8 mouse cellular contexts compared by ENCODE assay signal in genomic region chr6:29215181-29215580, GRCm38 (mm10). TPM values are rescaled to one million over a fixed set of nuclear protein-coding genes. Genes with fewer than 3 reads are reported as not detected.
DNase-seq lines count a peak whose midpoint lies in the region; ATAC-seq lines count a peak whose summit lies in the region.

No protein-coding gene starts in this region.

- ATAC-seq in kidney, embryonic 16.5 days (ENCODE audit: low FRiP score, low TSS enrichment) = no peak
- no peak for ATAC-seq in hindbrain, embryonic 15.5 days (ENCODE audit: low FRiP score, low read depth)
- no peak for ATAC-seq in midbrain, embryonic 16.5 days
- no peak for ATAC-seq in megakaryocyte-erythroid progenitor cell, adult 5-6 weeks (replicated peaks; ENCODE audit: low FRiP score, low TSS enrichment, poor library complexity, severe bottlenecking)

- peak overlapping the region; percentile 72 for H3K4me3 ChIP-seq in kidney, embryonic 16.5 days (ENCODE audit: low read length)
- peak overlapping the region; percentile 67 for H3K4me3 ChIP-seq in embryonic facial prominence, embryonic 10.5 days
- peak overlapping the region; percentile 62 for H3K4me3 ChIP-seq in hindbrain, embryonic 15.5 days
- peak overlapping the region; percentile 71 for H3K4me3 ChIP-seq in midbrain, embryonic 16.5 days (ENCODE audit: low read depth, low read length)

- H3K36me3 ChIP-seq in kidney, embryonic 16.5 days (ENCODE audit: insufficient read depth, low read length) = no peaks in the 10 kb centered on the region
- no peaks in the 10 kb centered on the region for H3K36me3 ChIP-seq in embryonic facial prominence, embryonic 10.5 days (replicated peaks)
- H3K36me3 ChIP-seq in hindbrain, embryonic 15.5 days = no peaks in the 10 kb centered on the region
- H3K36me3 ChIP-seq in midbrain, embryonic 16.5 days (ENCODE audit: control insufficient read depth, insufficient read depth, low read length) = no peaks in the 10 kb centered on the region

- H3K9ac ChIP-seq in kidney, embryonic 16.5 days (replicated peaks; ENCODE audit: low read length) = peak overlapping the region; percentile 70
- H3K9ac ChIP-seq in hindbrain, embryonic 15.5 days = peak overlapping the region; percentile 56; the same call in 1 of the 2 replicates
- H3K9ac ChIP-seq in midbrain, embryonic 16.5 days (ENCODE audit: low read depth, low read length) = peak overlapping the region; percentile 85; the same call in 1 of the 2 replicates

- H3K4me1 ChIP-seq in kidney, embryonic 16.5 days (ENCODE audit: insufficient read depth, low read length) = peaks cover 35% of the 10 kb centered on the region
- peaks cover 59% of the 10 kb centered on the region for H3K4me1 ChIP-seq in embryonic facial prominence, embryonic 10.5 days
- peaks cover 39% of the 10 kb centered on the region for H3K4me1 ChIP-seq in hindbrain, embryonic 15.5 days (replicated peaks)
- peaks cover 31% of the 10 kb centered on the region for H3K4me1 ChIP-seq in midbrain, embryonic 16.5 days (ENCODE audit: control insufficient read depth, insufficient read depth, low read length)

- H3K27me3 ChIP-seq in kidney, embryonic 16.5 days (ENCODE audit: insufficient read depth, low read length) = peaks cover 4% of the 10 kb centered on the region; the same call in 1 of the 2 replicates
- H3K27me3 ChIP-seq in embryonic facial prominence, embryonic 10.5 days (replicated peaks; ENCODE audit: low read depth, poor library complexity, severe bottlenecking) = peaks cover 47% of the 10 kb centered on the region
- peaks cover 4% of the 10 kb centered on the region for H3K27me3 ChIP-seq in hindbrain, embryonic 15.5 days
- H3K27me3 ChIP-seq in midbrain, embryonic 16.5 days (ENCODE audit: control insufficient read depth, insufficient read depth, low read depth, low read length) = no peaks in the 10 kb centered on the region

- 16% methylated on average over 9 of the region's 9 CpGs for WGBS in kidney, embryonic 16.5 days
- WGBS in embryonic facial prominence, embryonic 10.5 days = 9% methylated on average over 9 of the region's 9 CpGs
- WGBS in hindbrain, embryonic 15.5 days = 12% methylated on average over 9 of the region's 9 CpGs
- 7% methylated on average over 9 of the region's 9 CpGs for WGBS in midbrain, embryonic 16.5 days

- peak overlapping the region; percentile 99 for H3K4me2 ChIP-seq in kidney, embryonic 16.5 days (replicated peaks; ENCODE audit: low read depth, low read length)
- H3K4me2 ChIP-seq in hindbrain, embryonic 15.5 days = peak overlapping the region; percentile 94
- H3K4me2 ChIP-seq in midbrain, embryonic 16.5 days (ENCODE audit: low read length) = peak overlapping the region; percentile 92

- H3K9me3 ChIP-seq in kidney, embryonic 16.5 days (ENCODE audit: low read length) = no peaks in the 10 kb centered on the region
- H3K9me3 ChIP-seq in embryonic facial prominence, embryonic 10.5 days = no peaks in the 10 kb centered on the region
- H3K9me3 ChIP-seq in hindbrain, embryonic 15.5 days = no peaks in the 10 kb centered on the region
- H3K9me3 ChIP-seq in midbrain, embryonic 16.5 days (replicated peaks; ENCODE audit: control insufficient read depth, low read length, poor library complexity, severe bottlenecking) = no peaks in the 10 kb centered on the region

- no peak overlapping the region for H3K27ac ChIP-seq in kidney, embryonic 16.5 days (ENCODE audit: low read length)
- H3K27ac ChIP-seq in embryonic facial prominence, embryonic 10.5 days (replicated peaks) = no peak overlapping the region
- H3K27ac ChIP-seq in hindbrain, embryonic 15.5 days (replicated peaks) = no peak overlapping the region
- no peak overlapping the region for H3K27ac ChIP-seq in midbrain, embryonic 16.5 days (ENCODE audit: low read length)

- DNase-seq in kidney, adult 8-10 months = no peak
- DNase-seq in embryonic facial prominence, embryonic 10.5 days (ENCODE audit: low spot score) = no peak
- DNase-seq in embryo, embryonic 11 days = no peak
- no peak for DNase-seq in cerebellum, adult 9-10 months

RNA-seq across cellular contexts. Expression of gene Impdh1, which starts 1.0 kb away (rescaled TPM):
- 49.1 and 50.3 TPM in 2 replicates for polyA plus RNA-seq in kidney, embryonic 16.5 days (2015; fragmentation: Nextera tagmentation; extraction: Ambion mirVana)
- polyA plus RNA-seq in embryonic facial prominence, embryonic 10.5 days (2016; fragmentation: Nextera tagmentation; extraction: Ambion mirVana) = 44.7 and 50.2 TPM in 2 replicates
- polyA plus RNA-seq in hindbrain, embryonic 15.5 days (2015; fragmentation: Nextera tagmentation; extraction: Ambion mirVana) = 68.3 and 71.7 TPM in 2 replicates
- polyA plus RNA-seq in midbrain, embryonic 16.5 days (2015; fragmentation: Nextera tagmentation; extraction: Ambion mirVana) = 63.8 and 70.6 TPM in 2 replicates
- 35.5 and 56.9 TPM in 2 replicates for total RNA-seq in megakaryocyte-erythroid progenitor cell, adult 5-6 weeks (2014; fragmentation: Nextera tagmentation)
- 16.8 and 19.5 TPM in 2 replicates for total RNA-seq in megakaryocyte-erythroid progenitor cell, adult 5-6 weeks (2017)

RNA-seq across cellular contexts. Expression of gene Prrt4, which starts 35.8 kb away (rescaled TPM):
- 0.71 and 1.1 TPM in 2 replicates for polyA plus RNA-seq in kidney, embryonic 16.5 days (2015; fragmentation: Nextera tagmentation; extraction: Ambion mirVana)
- 1.9 and 2.0 TPM in 2 replicates for polyA plus RNA-seq in embryonic facial prominence, embryonic 10.5 days (2016; fragmentation: Nextera tagmentation; extraction: Ambion mirVana)
- polyA plus RNA-seq in hindbrain, embryonic 15.5 days (2015; fragmentation: Nextera tagmentation; extraction: Ambion mirVana) = 11.6 and 13.6 TPM in 2 replicates
- 11.4 and 11.6 TPM in 2 replicates for polyA plus RNA-seq in midbrain, embryonic 16.5 days (2015; fragmentation: Nextera tagmentation; extraction: Ambion mirVana)
- not detected in 2 replicates for total RNA-seq in megakaryocyte-erythroid progenitor cell, adult 5-6 weeks (2014; fragmentation: Nextera tagmentation)
- total RNA-seq in megakaryocyte-erythroid progenitor cell, adult 5-6 weeks (2017) = not detected in 2 replicates

RNA-seq across cellular contexts. Expression of gene Rbm28, which starts 50.4 kb away (rescaled TPM):
- polyA plus RNA-seq in kidney, embryonic 16.5 days (2015; fragmentation: Nextera tagmentation; extraction: Ambion mirVana) = 45.9 and 53.6 TPM in 2 replicates
- polyA plus RNA-seq in embryonic facial prominence, embryonic 10.5 days (2016; fragmentation: Nextera tagmentation; extraction: Ambion mirVana) = 53.9 and 60.6 TPM in 2 replicates
- polyA plus RNA-seq in hindbrain, embryonic 15.5 days (2015; fragmentation: Nextera tagmentation; extraction: Ambion mirVana) = 40.3 and 43.2 TPM in 2 replicates
- polyA plus RNA-seq in midbrain, embryonic 16.5 days (2015; fragmentation: Nextera tagmentation; extraction: Ambion mirVana) = 43.1 and 43.4 TPM in 2 replicates
- 70.5 and 81.2 TPM in 2 replicates for total RNA-seq in megakaryocyte-erythroid progenitor cell, adult 5-6 weeks (2014; fragmentation: Nextera tagmentation)
- total RNA-seq in megakaryocyte-erythroid progenitor cell, adult 5-6 weeks (2017) = 63.8 and 71.0 TPM in 2 replicates

RNA-seq across cellular contexts. Expression of gene Hilpda, which starts 57.1 kb away (rescaled TPM):
- polyA plus RNA-seq in kidney, embryonic 16.5 days (2015; fragmentation: Nextera tagmentation; extraction: Ambion mirVana) = 34.9 TPM in 2 replicates
- polyA plus RNA-seq in embryonic facial prominence, embryonic 10.5 days (2016; fragmentation: Nextera tagmentation; extraction: Ambion mirVana) = 35.3 and 39.9 TPM in 2 replicates
- 31.7 and 33.3 TPM in 2 replicates for polyA plus RNA-seq in hindbrain, embryonic 15.5 days (2015; fragmentation: Nextera tagmentation; extraction: Ambion mirVana)
- polyA plus RNA-seq in midbrain, embryonic 16.5 days (2015; fragmentation: Nextera tagmentation; extraction: Ambion mirVana) = 34.8 and 36.4 TPM in 2 replicates
- total RNA-seq in megakaryocyte-erythroid progenitor cell, adult 5-6 weeks (2014; fragmentation: Nextera tagmentation) = 13.4 and 16.4 TPM in 2 replicates
- 6.9 and 13.5 TPM in 2 replicates for total RNA-seq in megakaryocyte-erythroid progenitor cell, adult 5-6 weeks (2017)
